ENCODE assay signal across 8 mouse cellular contexts in the genomic region with DNA sequence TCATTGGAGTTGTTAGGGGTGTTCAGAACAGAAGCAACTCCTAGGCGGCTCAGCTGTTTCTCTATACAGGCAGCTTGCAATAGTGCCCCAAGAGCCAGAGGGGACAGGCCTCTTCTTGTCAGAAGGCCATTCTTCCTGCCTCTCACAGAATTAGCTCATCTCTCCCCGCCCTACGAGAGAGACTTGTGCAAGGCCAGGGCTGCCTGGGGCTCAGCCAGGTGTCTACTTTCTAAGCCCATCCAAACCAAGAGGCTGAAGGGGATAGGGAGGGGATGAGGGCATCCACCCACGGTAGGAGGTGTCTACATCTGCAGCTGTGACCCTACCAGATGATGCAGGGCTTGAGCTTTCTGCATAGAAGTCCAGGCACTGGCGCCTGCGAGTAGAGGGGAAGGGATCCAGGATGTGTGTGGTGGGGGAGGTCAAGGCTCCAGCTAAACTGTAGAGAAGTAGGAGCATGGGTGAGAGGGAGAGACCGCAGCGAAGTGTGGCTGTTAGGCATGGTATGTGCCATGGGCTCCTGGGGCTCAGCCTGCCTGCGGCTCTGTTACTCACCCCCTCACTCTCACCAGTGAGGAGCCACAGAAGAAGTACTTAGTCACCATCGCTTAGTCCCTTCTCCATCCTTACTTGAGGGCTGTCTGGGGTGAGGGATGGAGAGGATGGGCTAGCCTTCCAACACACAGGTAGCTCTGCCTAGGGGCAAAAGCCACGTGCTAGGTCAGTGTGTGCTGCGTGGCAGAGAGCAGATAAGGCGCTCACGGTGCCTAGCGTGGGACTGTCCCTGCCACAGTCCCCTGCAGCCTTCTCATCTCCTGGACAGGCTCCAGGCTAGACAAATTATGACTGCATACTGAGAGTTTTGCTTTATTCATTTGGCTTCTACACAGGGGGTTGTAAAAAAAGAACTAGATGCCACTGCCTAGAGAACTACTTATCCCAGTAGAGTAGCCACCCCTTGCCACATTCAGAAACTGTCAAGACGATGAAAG.
DNase-seq lines count a peak whose midpoint lies in the region; ATAC-seq and TF ChIP-seq lines count a peak whose summit lies in the region.

No protein-coding gene starts in this region.

- no peak overlapping the region for H3K9ac ChIP-seq in lung, embryonic 15.5 days
- H3K9ac ChIP-seq in forebrain, postnatal 0 days = no peak overlapping the region
- H3K9ac ChIP-seq in intestine, embryonic 15.5 days = no peak overlapping the region
- H3K9ac ChIP-seq in neural tube, embryonic 15.5 days (replicated peaks) = no peak overlapping the region; the same call in 1 of the 2 replicates

- H3K36me3 ChIP-seq in lung, embryonic 15.5 days = peaks cover 4% of the 10 kb centered on the region; the same call in 1 of the 2 replicates
- no peaks in the 10 kb centered on the region; the same call in 1 of the 2 replicates for H3K36me3 ChIP-seq in forebrain, postnatal 0 days (ENCODE audit: insufficient read depth)
- peaks cover 6% of the 10 kb centered on the region; the same call in 1 of the 2 replicates for H3K36me3 ChIP-seq in intestine, embryonic 15.5 days
- H3K36me3 ChIP-seq in neural tube, embryonic 15.5 days = no peaks in the 10 kb centered on the region

- no peaks in the 10 kb centered on the region for H3K9me3 ChIP-seq in lung, embryonic 15.5 days
- no peaks in the 10 kb centered on the region for H3K9me3 ChIP-seq in forebrain, postnatal 0 days (ENCODE audit: low read length)
- H3K9me3 ChIP-seq in intestine, embryonic 15.5 days = no peaks in the 10 kb centered on the region
- H3K9me3 ChIP-seq in neural tube, embryonic 15.5 days (replicated peaks) = no peaks in the 10 kb centered on the region

- no peak for DNase-seq in lung, postnatal 14 days
- peak; percentile 57 for DNase-seq in cerebellum, adult 8-10 months
- DNase-seq in forebrain, postnatal 0 days = no peak
- DNase-seq in frontal cortex, postnatal 10 days (ENCODE audit: low spot score in 2 of 2) = no peak
- DNase-seq in right cerebral cortex, postnatal 10 days (ENCODE audit: low spot score in 2 of 2) = no peak

- H3K4me1 ChIP-seq in lung, embryonic 15.5 days = peaks cover 45% of the 10 kb centered on the region
- H3K4me1 ChIP-seq in forebrain, postnatal 0 days (ENCODE audit: insufficient read depth) = peaks cover 49% of the 10 kb centered on the region
- peaks cover 67% of the 10 kb centered on the region for H3K4me1 ChIP-seq in intestine, embryonic 15.5 days (replicated peaks)
- H3K4me1 ChIP-seq in neural tube, embryonic 15.5 days = peaks cover 83% of the 10 kb centered on the region

- ATAC-seq in lung, embryonic 15.5 days (ENCODE audit: borderline replicate concordance, extremely low read depth, low FRiP score, low TSS enrichment) = no peak
- ATAC-seq in forebrain, postnatal 0 days = no peak
- no peak for ATAC-seq in intestine, embryonic 15.5 days
- ATAC-seq in neural tube, embryonic 15.5 days (ENCODE audit: low FRiP score) = no peak

- no peak for TF ChIP-seq CTCF in forebrain, postnatal 0 days (IDR thresholded peaks at IDR 0.05; ENCODE audit: low read depth)

- H3K4me3 ChIP-seq in lung, embryonic 15.5 days = no peak overlapping the region
- H3K4me3 ChIP-seq in forebrain, postnatal 0 days (ENCODE audit: low read depth, low read length) = no peak overlapping the region
- H3K4me3 ChIP-seq in intestine, embryonic 15.5 days (replicated peaks) = no peak overlapping the region
- no peak overlapping the region for H3K4me3 ChIP-seq in neural tube, embryonic 15.5 days (replicated peaks)

- H3K4me2 ChIP-seq in lung, embryonic 15.5 days = no peak overlapping the region
- H3K4me2 ChIP-seq in forebrain, postnatal 0 days (ENCODE audit: low read depth) = no peak overlapping the region
- H3K4me2 ChIP-seq in intestine, embryonic 15.5 days (replicated peaks) = no peak overlapping the region
- no peak overlapping the region for H3K4me2 ChIP-seq in neural tube, embryonic 15.5 days

- H3K27ac ChIP-seq in lung, embryonic 15.5 days = peak overlapping the region; percentile 89
- peak overlapping the region; percentile 9; the same call in 1 of the 2 replicates for H3K27ac ChIP-seq in forebrain, postnatal 0 days (ENCODE audit: low read depth, low read length)
- peak overlapping the region; percentile 87 for H3K27ac ChIP-seq in intestine, embryonic 15.5 days
- peak overlapping the region; percentile 97 for H3K27ac ChIP-seq in neural tube, embryonic 15.5 days (replicated peaks)

- H3K27me3 ChIP-seq in lung, embryonic 15.5 days = no peaks in the 10 kb centered on the region
- no peaks in the 10 kb centered on the region for H3K27me3 ChIP-seq in forebrain, postnatal 0 days (ENCODE audit: insufficient read depth, low read length)
- H3K27me3 ChIP-seq in intestine, embryonic 15.5 days (replicated peaks) = no peaks in the 10 kb centered on the region
- no peaks in the 10 kb centered on the region for H3K27me3 ChIP-seq in neural tube, embryonic 15.5 days (replicated peaks)

- 65% methylated on average over 16 of the region's 16 CpGs for WGBS in lung, embryonic 15.5 days
- 56% methylated on average over 16 of the region's 16 CpGs for WGBS in forebrain, postnatal 0 days
- 65% methylated on average over 16 of the region's 16 CpGs for WGBS in intestine, embryonic 15.5 days
- WGBS in neural tube, embryonic 15.5 days = 51% methylated on average over 16 of the region's 16 CpGs

Comparison
In these comparisons a context has a peak if more than half of its experiments do, and no peak if none do; other contexts are left out.
1. H3K27ac ChIP-seq: peak in every context shown above with its lines; median percentile 97 in neural tube, embryonic 15.5 days; 89 in lung, embryonic 15.5 days; 87 in intestine, embryonic 15.5 days; 9 in forebrain, postnatal 0 days.